Mouse (Mus musculus): ENCODE data around the gene Nploc4. TPM values are rescaled to one million over a fixed set of nuclear protein-coding genes. Genes with fewer than 3 reads are reported as not detected.

Nploc4 gene
- total and polyA plus RNA-seq, 2 experiments from 2014 or later: 28.3 to 65.8 TPM

DNA sequence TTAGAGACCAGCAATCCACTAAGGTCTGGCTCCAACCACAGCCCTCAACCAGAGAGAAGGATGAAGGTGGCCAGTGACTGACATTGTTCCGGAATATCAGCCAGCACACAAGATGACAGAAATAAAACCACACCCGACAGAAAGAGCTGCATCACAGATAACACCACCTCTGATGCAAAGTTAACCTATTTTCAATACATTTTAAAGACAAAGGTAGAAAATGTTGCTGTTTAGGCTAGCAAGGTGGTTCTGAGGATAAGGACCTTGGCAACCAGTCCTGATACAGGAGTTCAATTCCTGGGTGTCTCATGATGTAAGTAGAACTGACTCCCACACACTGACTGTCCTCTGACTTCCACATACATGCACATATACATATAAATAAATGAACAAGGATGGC, 38.2 kb downstream of the Nploc4 start:
- Histone ChIP-seq H3K27ac (no peak overlapping the region), H3K4me3 (ENCODE audit: low read length) (no peak overlapping the region), H3K36me3 (ENCODE audit: insufficient read depth, low read length) (peaks cover 49% of the 10 kb centered on the region), H3K27me3 (ENCODE audit: insufficient read depth, low read length) (no peaks in the 10 kb centered on the region), H3K9me3 (ENCODE audit: low read length) (no peaks in the 10 kb centered on the region), H3K4me2 (ENCODE audit: low read depth, low read length) (no peak overlapping the region), H3K4me1 (ENCODE audit: insufficient read depth, low read length) (no peaks in the 10 kb centered on the region), H3K9ac (replicated peaks; ENCODE audit: low read length) (no peak overlapping the region)
- ATAC-seq (no peak), DNase-seq (ENCODE audit: low spot score) (no peak)
- no peak for TF ChIP-seq CTCF (IDR thresholded peaks at IDR 0.05; ENCODE audit: low read depth)
- WGBS: 96% methylated on average over 2 of the region's 2 CpGs

DNA sequence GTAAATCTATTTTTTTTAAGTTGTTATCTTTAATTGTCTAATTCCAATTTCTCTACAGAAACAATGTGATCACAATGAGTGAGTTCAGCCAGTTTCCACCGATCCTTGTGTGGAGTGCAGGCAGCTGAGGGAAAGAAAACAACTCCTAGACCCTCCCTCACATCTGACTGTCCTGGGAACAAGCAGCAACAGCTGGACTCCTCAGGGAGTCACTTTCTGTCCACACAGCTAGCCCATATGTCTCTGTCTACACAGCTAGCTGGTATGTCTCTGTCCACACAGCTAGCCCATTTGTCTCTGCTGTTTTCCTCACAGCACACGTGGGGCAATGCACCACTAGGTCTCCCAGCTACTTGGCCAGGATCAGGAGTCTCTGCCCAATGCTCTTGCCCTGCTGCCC, 39.9 kb downstream of the Nploc4 start:
- no peak overlapping the region for H3K4me2 ChIP-seq (ENCODE audit: low read depth, low read length)
- H3K4me1 ChIP-seq (ENCODE audit: insufficient read depth, low read length): no peaks in the 10 kb centered on the region
- H3K36me3 ChIP-seq (ENCODE audit: insufficient read depth, low read length): peaks cover 37% of the 10 kb centered on the region
- H3K4me3 ChIP-seq (ENCODE audit: low read length): no peak overlapping the region
- no peak for ATAC-seq
- no peaks in the 10 kb centered on the region for H3K27me3 ChIP-seq (ENCODE audit: insufficient read depth, low read length)
- 79% methylated on average over 2 of the region's 2 CpGs for WGBS
- no peak for TF ChIP-seq CTCF (IDR thresholded peaks at IDR 0.05; ENCODE audit: low read depth)
- H3K27ac ChIP-seq: no peak overlapping the region
- H3K9me3 ChIP-seq (ENCODE audit: low read length): no peaks in the 10 kb centered on the region
- H3K9ac ChIP-seq (replicated peaks; ENCODE audit: low read length): no peak overlapping the region
- no peak for DNase-seq (ENCODE audit: low spot score)

DNA sequence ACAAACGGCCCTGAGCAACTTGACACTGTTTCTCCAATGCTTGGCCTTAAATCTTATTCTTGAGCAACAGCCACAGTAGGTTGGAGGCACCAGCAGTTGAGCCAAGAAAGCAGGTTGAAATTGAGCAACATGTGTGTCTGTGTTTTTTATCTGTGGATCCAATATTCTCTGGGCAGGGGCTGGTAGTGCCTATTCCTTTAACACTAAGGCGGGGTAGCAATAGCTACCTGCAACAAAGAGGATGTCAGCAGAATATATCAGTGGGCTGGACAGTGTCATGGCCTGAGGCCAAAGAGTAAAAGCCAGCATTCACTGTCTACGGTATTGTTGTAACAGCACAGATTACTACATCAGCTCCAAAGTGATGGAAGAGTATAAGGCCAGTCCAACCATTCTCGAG, 41.8 kb downstream of the Nploc4 start:
- Histone ChIP-seq H3K27ac (no peak overlapping the region), H3K36me3 (ENCODE audit: insufficient read depth, low read length) (peaks cover 29% of the 10 kb centered on the region), H3K4me2 (ENCODE audit: low read depth, low read length) (no peak overlapping the region), H3K9me3 (ENCODE audit: low read length) (no peaks in the 10 kb centered on the region), H3K9ac (replicated peaks; ENCODE audit: low read length) (no peak overlapping the region), H3K27me3 (ENCODE audit: insufficient read depth, low read length) (no peaks in the 10 kb centered on the region), H3K4me3 (ENCODE audit: low read length) (no peak overlapping the region), H3K4me1 (ENCODE audit: insufficient read depth, low read length) (no peaks in the 10 kb centered on the region)
- WGBS: 82% methylated on average over 4 of the region's 4 CpGs
- DNase-seq (ENCODE audit: low spot score): no peak
- no peak for TF ChIP-seq CTCF (IDR thresholded peaks at IDR 0.05; ENCODE audit: low read depth)
- ATAC-seq: no peak

DNA sequence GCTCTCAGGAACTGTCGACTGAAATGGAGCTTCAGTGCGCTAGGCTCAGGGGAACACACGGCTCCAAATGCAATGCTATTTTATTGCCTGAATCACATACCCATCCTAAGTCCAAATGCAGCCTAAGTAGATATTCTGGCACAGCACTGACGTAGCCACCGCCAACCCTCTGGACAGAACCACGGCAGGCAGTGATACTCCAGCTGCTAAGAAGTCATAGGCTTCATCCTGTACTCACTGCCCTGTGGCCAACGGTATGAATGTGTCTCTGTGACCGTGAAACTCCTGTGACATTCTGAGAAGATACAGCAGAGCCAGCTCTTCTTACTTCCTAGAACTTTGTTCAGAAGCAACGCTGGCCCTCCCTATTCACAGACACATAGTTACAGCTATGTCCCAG, 48.9 kb downstream of the Nploc4 start:
- DNase-seq (ENCODE audit: low spot score): no peak
- ATAC-seq: no peak
- H3K36me3 ChIP-seq (ENCODE audit: insufficient read depth, low read length): peaks cover 39% of the 10 kb centered on the region
- no peak overlapping the region for H3K4me2 ChIP-seq (ENCODE audit: low read depth, low read length)
- no peak for TF ChIP-seq CTCF (IDR thresholded peaks at IDR 0.05; ENCODE audit: low read depth)
- H3K27ac ChIP-seq: no peak overlapping the region
- no peak overlapping the region for H3K4me3 ChIP-seq (ENCODE audit: low read length)
- no peaks in the 10 kb centered on the region for H3K27me3 ChIP-seq (ENCODE audit: insufficient read depth, low read length)
- H3K9ac ChIP-seq (replicated peaks; ENCODE audit: low read length): no peak overlapping the region
- H3K4me1 ChIP-seq (ENCODE audit: insufficient read depth, low read length): no peaks in the 10 kb centered on the region
- H3K9me3 ChIP-seq (ENCODE audit: low read length): no peaks in the 10 kb centered on the region
- 89% methylated on average over 9 of the region's 9 CpGs for whole genome bisulfite sequencing

DNA sequence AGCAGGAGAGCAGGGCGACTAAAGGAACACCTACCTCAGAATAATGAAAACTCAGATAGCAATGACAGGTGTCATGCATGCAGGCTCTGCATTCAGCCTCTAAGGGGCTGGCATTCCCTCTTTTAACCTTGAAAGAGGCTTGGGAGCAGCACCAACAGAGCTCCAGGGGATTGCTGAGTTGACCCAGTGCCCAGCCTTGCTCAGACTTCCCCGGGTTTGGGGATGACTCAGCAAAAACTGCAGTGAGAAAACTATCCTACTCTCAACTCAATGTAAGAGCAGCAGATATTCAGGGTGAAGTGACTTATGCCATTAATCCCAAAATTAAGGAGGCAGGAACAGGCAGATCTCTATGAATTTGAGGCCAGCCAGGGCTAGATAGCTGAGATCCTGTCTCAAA, 50.4 kb downstream of the Nploc4 start:
- DNase-seq (ENCODE audit: low spot score) (no peak), ATAC-seq (no peak)
- no peak overlapping the region for H3K4me3 ChIP-seq (ENCODE audit: low read length)
- 71% methylated on average over 2 of the region's 2 CpGs for WGBS
- H3K27me3 ChIP-seq (ENCODE audit: insufficient read depth, low read length): no peaks in the 10 kb centered on the region
- peaks cover 49% of the 10 kb centered on the region for H3K36me3 ChIP-seq (ENCODE audit: insufficient read depth, low read length)
- H3K4me1 ChIP-seq (ENCODE audit: insufficient read depth, low read length): no peaks in the 10 kb centered on the region
- no peak overlapping the region for H3K4me2 ChIP-seq (ENCODE audit: low read depth, low read length)
- TF ChIP-seq CTCF (IDR thresholded peaks at IDR 0.05; ENCODE audit: low read depth): no peak
- H3K9me3 ChIP-seq (ENCODE audit: low read length): no peaks in the 10 kb centered on the region
- no peak overlapping the region for H3K27ac ChIP-seq
- H3K9ac ChIP-seq (replicated peaks; ENCODE audit: low read length): no peak overlapping the region

DNA sequence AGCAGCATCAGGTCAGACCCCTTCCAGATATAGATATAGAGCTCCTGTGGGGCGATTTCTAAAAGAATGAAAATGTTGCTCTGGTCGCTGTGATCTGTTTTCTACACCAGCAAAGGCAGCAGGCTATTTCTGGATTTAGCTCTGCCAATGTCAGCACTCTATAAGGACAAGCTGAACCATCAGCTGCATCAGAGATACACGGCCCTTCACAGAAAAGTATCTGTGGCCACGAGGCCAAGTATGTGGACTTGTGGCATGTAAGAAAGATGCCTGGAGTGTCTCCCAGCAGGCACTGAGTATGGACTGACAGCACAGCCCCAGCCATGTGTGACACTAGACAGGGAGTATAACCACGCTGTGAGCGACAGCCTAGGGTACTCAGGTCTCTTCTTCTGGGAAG, 50.9 kb downstream of the Nploc4 start:
- no peak for DNase-seq (ENCODE audit: low spot score)
- Histone ChIP-seq H3K27me3 (ENCODE audit: insufficient read depth, low read length) (no peaks in the 10 kb centered on the region), H3K9ac (replicated peaks; ENCODE audit: low read length) (no peak overlapping the region), H3K9me3 (ENCODE audit: low read length) (no peaks in the 10 kb centered on the region), H3K27ac (no peak overlapping the region), H3K4me1 (ENCODE audit: insufficient read depth, low read length) (no peaks in the 10 kb centered on the region), H3K36me3 (ENCODE audit: insufficient read depth, low read length) (peaks cover 54% of the 10 kb centered on the region), H3K4me2 (ENCODE audit: low read depth, low read length) (no peak overlapping the region), H3K4me3 (ENCODE audit: low read length) (no peak overlapping the region)
- WGBS: 91% methylated on average over 6 of the region's 6 CpGs
- no peak for TF ChIP-seq CTCF (IDR thresholded peaks at IDR 0.05; ENCODE audit: low read depth)
- ATAC-seq: no peak

DNA sequence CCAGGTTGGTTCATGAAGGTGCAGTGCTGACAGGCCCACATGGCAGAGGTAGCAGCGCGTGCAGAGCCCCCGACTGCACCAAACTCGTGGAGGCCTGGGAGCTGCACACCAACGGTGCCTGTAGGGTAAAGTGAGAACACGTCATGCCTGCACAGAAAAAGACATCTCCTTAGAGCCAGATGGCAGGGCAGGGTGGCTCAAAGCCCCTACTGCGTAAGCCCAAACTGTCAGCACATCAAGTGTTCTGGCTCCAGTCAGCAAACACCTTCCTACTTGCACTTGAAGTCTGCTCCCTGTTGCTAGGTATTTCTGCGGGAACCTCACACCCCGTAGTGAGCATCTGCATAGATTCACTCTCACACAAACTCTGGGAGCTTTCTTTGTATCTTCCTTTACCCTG, 55.0 kb downstream of the Nploc4 start:
- Histone ChIP-seq H3K4me2 (ENCODE audit: low read depth, low read length) (no peak overlapping the region), H3K9ac (replicated peaks; ENCODE audit: low read length) (no peak overlapping the region), H3K27ac (no peak overlapping the region), H3K36me3 (ENCODE audit: insufficient read depth, low read length) (peaks cover 52% of the 10 kb centered on the region), H3K27me3 (ENCODE audit: insufficient read depth, low read length) (no peaks in the 10 kb centered on the region), H3K4me1 (ENCODE audit: insufficient read depth, low read length) (peaks cover 3% of the 10 kb centered on the region; the same call in 1 of the 2 replicates), H3K4me3 (ENCODE audit: low read length) (no peak overlapping the region), H3K9me3 (ENCODE audit: low read length) (no peaks in the 10 kb centered on the region)
- no peak for TF ChIP-seq CTCF (IDR thresholded peaks at IDR 0.05; ENCODE audit: low read depth)
- ATAC-seq: no peak
- 91% methylated on average over 9 of the region's 9 CpGs for WGBS
- DNase-seq (ENCODE audit: low spot score): no peak

Measured in hindbrain, postnatal 0 days (tissue).